Mouse (Mus musculus) cortical plate, adult 2 months (tissue): ENCODE data around the gene Lkaaear1. TPM values are rescaled to one million over a fixed set of nuclear protein-coding genes. Genes with fewer than 3 reads are reported as not detected.

Experiments
- H3K27ac ChIP-seq: fragments of 200-500 bp; 2 replicates; pipeline ENCODE4 v1.5.1; 2012; ENCODE audit warnings: low read length, control low read depth, inconsistent platforms; ENCODE audit not compliant: insufficient read depth
- H3K4me1 ChIP-seq: fragments of 200-500 bp; 2 replicates; pipeline ENCODE4 v1.6.1; 2011; ENCODE audit warnings: low read length; ENCODE audit not compliant: control insufficient read depth, insufficient read depth
- H3K4me3 ChIP-seq: fragments of 200-500 bp; 2 replicates; pipeline ENCODE4 v1.5.1; 2011; ENCODE audit warnings: mild to moderate bottlenecking, low read length, control low read depth; ENCODE audit not compliant: insufficient read depth
- CTCF ChIP-seq: fragments of 200-500 bp; IDR thresholded peaks from 2 replicates; pipeline ENCODE4 v1.5.1; 2011; ENCODE audit warnings: mild to moderate bottlenecking, control low read depth, low read length; ENCODE audit not compliant: insufficient read depth; ENCODE audit errors: extremely low read depth
- POLR2A ChIP-seq: fragments of 200-500 bp; IDR thresholded peaks from 2 replicates; pipeline ENCODE4 v1.6.1; 2011; ENCODE audit warnings: mild to moderate bottlenecking, low read length, control low read depth; ENCODE audit not compliant: insufficient read depth; ENCODE audit errors: extremely low read depth
- polyA plus RNA-seq: library from polyadenylated mRNA; depleted of rRNA; stranded (reverse); fragments of >200 nt; gene quantifications from 2 replicates; pipeline ENCODE4 v1.2.3, GENCODE M21; 2012; rRNA removed

Lkaaear1 gene
- polyA plus RNA-seq, 1 experiment, result not detected

- no peak overlapping the region for H3K4me3 ChIP-seq
- TF ChIP-seq POLR2A (no peak), CTCF (peak; percentile 74)
- H3K27ac ChIP-seq, result no peak overlapping the region
- H3K4me1 ChIP-seq, result 0 out of 2 replicates have a peak, but pooled peaks cover 2% of the 10 kb centered on the region
Observed at GRCm38 (mm10) chr2:181659609-181660055, 38.6 kb downstream of the Lkaaear1 start.

- Histone ChIP-seq H3K4me1 (0 out of 2 replicates have a peak, but pooled peaks cover 2% of the 10 kb centered on the region), H3K27ac (no peak overlapping the region), H3K4me3 (no peak overlapping the region)
- TF ChIP-seq POLR2A (no peak), CTCF (peak; percentile 35; the same call in 1 of the 2 replicates)
Observed at GRCm38 (mm10) chr2:181658930-181659555, 39.2 kb downstream of the Lkaaear1 start.

- no peak overlapping the region for H3K27ac ChIP-seq
- no peak for TF ChIP-seq POLR2A
- TF ChIP-seq CTCF, result no peak
- no peak overlapping the region for H3K4me3 ChIP-seq
- H3K4me1 ChIP-seq, result 0 out of 2 replicates have a peak, but pooled peaks cover 2% of the 10 kb centered on the region
Observed at GRCm38 (mm10) chr2:181658528-181658927, 39.7 kb downstream of the Lkaaear1 start.

- Histone ChIP-seq H3K27ac (no peak overlapping the region), H3K4me3 (no peak overlapping the region), H3K4me1 (0 out of 2 replicates have a peak, but pooled peaks cover 2% of the 10 kb centered on the region)
- TF ChIP-seq CTCF (no peak), POLR2A (no peak)
Observed at GRCm38 (mm10) chr2:181657441-181657840, 40.8 kb downstream of the Lkaaear1 start.

- H3K4me3 ChIP-seq, result no peak within 1 kb of the TSS
- H3K4me1 ChIP-seq, result 0 out of 2 replicates have a peak, but pooled peaks cover 2% of the 10 kb centered on the region
- no peak for TF ChIP-seq CTCF
- no peak for TF ChIP-seq POLR2A
- H3K27ac ChIP-seq, result no peak within 1 kb of the TSS
Observed at GRCm38 (mm10) chr2:181656734-181657133, 41.5 kb downstream of the Lkaaear1 start, which contains the start of gene Gm29797. TSS of gene Gm29797 (plus strand) at chr2:181657034.

GRCm38 (mm10) chr2:181653523-181653922 is 44.7 kb downstream of the Lkaaear1 start:
- H3K4me3 ChIP-seq, result no peak overlapping the region
- H3K4me1 ChIP-seq, result no peaks in the 10 kb centered on the region
- TF ChIP-seq POLR2A (no peak), CTCF (no peak)
- no peak overlapping the region for H3K27ac ChIP-seq

- TF ChIP-seq CTCF (no peak), POLR2A (no peak)
- Histone ChIP-seq H3K4me3 (no peak overlapping the region), H3K4me1 (no peaks in the 10 kb centered on the region), H3K27ac (no peak overlapping the region)
Observed at GRCm38 (mm10) chr2:181653065-181653464, 45.2 kb downstream of the Lkaaear1 start.

- no peak overlapping the region for H3K4me3 ChIP-seq
- TF ChIP-seq POLR2A, result no peak
- no peak for TF ChIP-seq CTCF
- H3K27ac ChIP-seq, result no peak overlapping the region
Observed at GRCm38 (mm10) chr2:181648926-181649325, 49.3 kb downstream of the Lkaaear1 start.

More at GRCm38 (mm10) chr2:181648926-181649325, 49.3 kb downstream of the Lkaaear1 start:
- no peaks in the 10 kb centered on the region for H3K4me1 ChIP-seq

Other genes with a start within 250 kb of the Lkaaear1 start
- 7.5 TPM in 2 replicates for gene Zbtb46, start 239.0 kb downstream of the Lkaaear1 start, polyA plus RNA-seq
- not detected in 2 replicates for gene Abhd16b, start 205.2 kb downstream of the Lkaaear1 start, polyA plus RNA-seq
- gene Tpd52l2, start 201.3 kb downstream of the Lkaaear1 start, polyA plus RNA-seq, result 112 and 120 TPM in 2 replicates
- 167 and 177 TPM in 2 replicates for gene Dnajc5, start 178.0 kb downstream of the Lkaaear1 start, polyA plus RNA-seq
- gene Uckl1, start 113.5 kb downstream of the Lkaaear1 start, polyA plus RNA-seq, result 120 and 138 TPM in 2 replicates
- gene Prpf6, start 106.6 kb downstream of the Lkaaear1 start, polyA plus RNA-seq, result 34.7 and 35.6 TPM in 2 replicates
- gene Zfp512b, start 105.6 kb downstream of the Lkaaear1 start, polyA plus RNA-seq, result 64.1 and 76.1 TPM in 2 replicates
- gene Samd10, start 99.2 kb downstream of the Lkaaear1 start, polyA plus RNA-seq, result 38.6 and 40.9 TPM in 2 replicates
- gene Gm29797, start 41.4 kb downstream of the Lkaaear1 start, polyA plus RNA-seq, result 0.21 TPM in 1 of 2 replicates, not detected in the other
- gene Sox18, start 26.8 kb downstream of the Lkaaear1 start, polyA plus RNA-seq, result 16.8 and 21.8 TPM in 2 replicates
- gene Tcea2, start 18.1 kb downstream of the Lkaaear1 start, polyA plus RNA-seq, result 195 and 212 TPM in 2 replicates
- gene Rgs19, start 4.5 kb downstream of the Lkaaear1 start, polyA plus RNA-seq, result 55.4 and 57.0 TPM in 2 replicates
- gene Oprl1, start 16.6 kb upstream of the Lkaaear1 start, polyA plus RNA-seq, result 34.7 and 40.2 TPM in 2 replicates
- 7.0 and 11.8 TPM in 2 replicates for gene Myt1, start 64.9 kb upstream of the Lkaaear1 start, polyA plus RNA-seq
- gene Pcmtd2, start 139.4 kb upstream of the Lkaaear1 start, polyA plus RNA-seq, result 71.9 and 78.3 TPM in 2 replicates
- gene Polr3k, start 165.9 kb upstream of the Lkaaear1 start, polyA plus RNA-seq, result 25.3 and 26.5 TPM in 2 replicates